Mouse (Mus musculus): ENCODE measurements around the gene Gxylt1.
A peak's percentile ranks its signal among the peaks of the same experiment; 100 is the strongest.
"Not testable (repeated sequence)": the region's sequence is repeated elsewhere in the genome, so short reads cannot be mapped to it uniquely, and the experiment has no call there.

The Gxylt1 gene

GRCm38 (mm10) chr15:93274679-93275583, at the start of gene Gxylt1:
Gxylt1 (minus strand) TSS chr15:93275179.
- DNase-seq (ENCODE audit: low spot score), result peak; percentile 98

GRCm38 (mm10) chr15:93318781-93319180, 43.8 kb upstream of the Gxylt1 start:
- peak; percentile 48 for DNase-seq (ENCODE audit: low spot score)

GRCm38 (mm10) chr15:93310304-93310703, 35.3 kb upstream of the Gxylt1 start:
- DNase-seq (ENCODE audit: low spot score), result not testable (repeated sequence)

GRCm38 (mm10) chr15:93298197-93298596, 23.2 kb upstream of the Gxylt1 start:
- no peak for DNase-seq (ENCODE audit: low spot score)

- DNase-seq (ENCODE audit: low spot score), result no peak
Measured at GRCm38 (mm10) chr15:93294483-93294882, 19.5 kb upstream of the Gxylt1 start.

GRCm38 (mm10) chr15:93288321-93288720, 13.3 kb upstream of the Gxylt1 start:
- DNase-seq (ENCODE audit: low spot score), result no peak

GRCm38 (mm10) chr15:93287628-93288027, 12.6 kb upstream of the Gxylt1 start:
- no peak for DNase-seq (ENCODE audit: low spot score)

- no peak for DNase-seq (ENCODE audit: low spot score)
Measured at GRCm38 (mm10) chr15:93285244-93285643, 10.3 kb upstream of the Gxylt1 start.

GRCm38 (mm10) chr15:93284326-93284725, 9.3 kb upstream of the Gxylt1 start:
- no peak for DNase-seq (ENCODE audit: low spot score)

- DNase-seq (ENCODE audit: low spot score), result peak; percentile 31
Measured at GRCm38 (mm10) chr15:93283349-93283748, 8.4 kb upstream of the Gxylt1 start.

- DNase-seq (ENCODE audit: low spot score), result no peak
Measured at GRCm38 (mm10) chr15:93276276-93276675, 1.3 kb upstream of the Gxylt1 start.

- no peak for DNase-seq (ENCODE audit: low spot score)
Measured at GRCm38 (mm10) chr15:93275623-93276022, 644 bp upstream of the Gxylt1 start.

- no peak for DNase-seq (ENCODE audit: low spot score)
Measured at GRCm38 (mm10) chr15:93273788-93274678, 946 bp downstream of the Gxylt1 start.

GRCm38 (mm10) chr15:93272948-93273347, 2.0 kb downstream of the Gxylt1 start:
- DNase-seq (ENCODE audit: low spot score), result no peak

GRCm38 (mm10) chr15:93270289-93270855, 4.6 kb downstream of the Gxylt1 start:
- DNase-seq (ENCODE audit: low spot score), result no peak

- DNase-seq (ENCODE audit: low spot score), result no peak
Measured at GRCm38 (mm10) chr15:93269572-93269971, 5.4 kb downstream of the Gxylt1 start.

- no peak for DNase-seq (ENCODE audit: low spot score)
Measured at GRCm38 (mm10) chr15:93268001-93268400, 7.0 kb downstream of the Gxylt1 start.

GRCm38 (mm10) chr15:93267479-93267878, 7.5 kb downstream of the Gxylt1 start:
- no peak for DNase-seq (ENCODE audit: low spot score)

GRCm38 (mm10) chr15:93266361-93266760, 8.6 kb downstream of the Gxylt1 start:
- DNase-seq (ENCODE audit: low spot score), result no peak

GRCm38 (mm10) chr15:93265728-93266127, 9.3 kb downstream of the Gxylt1 start:
- DNase-seq (ENCODE audit: low spot score), result peak; percentile 64

GRCm38 (mm10) chr15:93265231-93265630, 9.7 kb downstream of the Gxylt1 start:
- DNase-seq (ENCODE audit: low spot score), result no peak

GRCm38 (mm10) chr15:93264221-93264620, 10.8 kb downstream of the Gxylt1 start:
- DNase-seq (ENCODE audit: low spot score), result no peak

All from adipocyte (in vitro differentiated cells).